Mouse (Mus musculus) cerebellum, adult 8-10 months (tissue): ENCODE measurements at regions not wholly inside any gene's neighbourhood (a gene's known extent, or its start where the extent isn't known, plus 50 kb on each side); places are given as distances from the start of the nearest gene placed in this dataset.

ENCODE experiments used
- DNase-seq: peaks from one replicate; pipeline ENCODE4 v3.0.0; 2022

DNA sequence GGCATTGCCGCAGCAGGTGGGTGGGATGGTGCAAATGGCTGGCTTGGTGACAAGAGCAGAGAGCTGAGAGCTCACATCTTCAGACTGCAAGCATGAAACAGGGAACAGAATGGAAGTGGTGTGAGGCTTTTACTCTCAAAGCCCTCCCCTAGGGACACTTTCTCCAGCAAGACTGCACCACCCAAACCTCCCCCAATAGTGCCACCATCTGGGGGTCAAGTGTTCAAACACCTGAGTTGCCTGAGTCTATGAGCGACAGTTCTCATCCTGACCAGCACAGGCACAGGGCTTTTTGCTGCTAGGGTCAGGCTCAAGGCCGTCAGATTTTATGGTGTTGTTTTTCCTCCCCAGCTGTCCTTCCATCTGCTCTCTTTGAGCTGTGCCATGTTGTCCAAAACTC, 337.9 kb upstream of the Eif4g2 start:
- DNase-seq, result no peak

DNA sequence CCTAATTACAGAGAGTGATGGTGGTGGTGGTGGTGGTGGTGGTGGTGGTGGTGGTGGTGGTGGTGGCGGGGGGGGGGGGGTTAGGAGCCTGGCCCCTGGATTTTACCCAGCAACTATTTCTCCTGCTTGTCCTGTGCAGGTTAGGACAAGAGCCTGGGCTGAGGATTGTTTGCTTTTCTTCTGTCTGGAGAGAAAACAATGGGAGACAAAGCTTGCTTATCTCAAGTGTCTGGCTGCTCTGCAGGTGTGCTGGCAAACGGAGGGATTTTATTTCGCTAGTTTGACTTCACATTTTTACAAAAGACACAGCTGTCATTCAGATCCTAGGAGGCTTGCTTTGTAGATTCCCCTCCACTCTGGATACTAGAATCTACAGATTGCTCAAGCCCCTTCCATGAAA, 334.9 kb upstream of the Eif4g2 start:
- no peak for DNase-seq

DNA sequence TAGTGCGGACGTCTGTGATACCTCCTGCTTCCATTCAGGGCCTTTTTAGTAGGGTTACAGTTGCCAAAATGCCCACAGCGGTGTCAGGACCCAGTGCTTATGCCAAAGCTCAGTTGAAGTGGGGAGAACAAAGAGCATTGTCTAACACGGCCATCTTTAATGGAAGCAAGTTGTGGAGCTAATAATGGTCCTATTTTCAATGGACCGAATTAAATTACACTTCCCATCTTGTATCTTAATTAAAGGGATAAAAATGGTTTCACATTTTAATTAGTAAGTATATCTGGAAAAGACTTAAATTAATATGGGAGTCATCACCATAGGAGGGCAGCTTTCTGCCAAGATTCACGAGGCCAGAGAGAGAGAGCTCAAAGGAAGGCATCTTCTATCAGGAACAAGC, 333.2 kb upstream of the Eif4g2 start:
- no peak for DNase-seq

DNA sequence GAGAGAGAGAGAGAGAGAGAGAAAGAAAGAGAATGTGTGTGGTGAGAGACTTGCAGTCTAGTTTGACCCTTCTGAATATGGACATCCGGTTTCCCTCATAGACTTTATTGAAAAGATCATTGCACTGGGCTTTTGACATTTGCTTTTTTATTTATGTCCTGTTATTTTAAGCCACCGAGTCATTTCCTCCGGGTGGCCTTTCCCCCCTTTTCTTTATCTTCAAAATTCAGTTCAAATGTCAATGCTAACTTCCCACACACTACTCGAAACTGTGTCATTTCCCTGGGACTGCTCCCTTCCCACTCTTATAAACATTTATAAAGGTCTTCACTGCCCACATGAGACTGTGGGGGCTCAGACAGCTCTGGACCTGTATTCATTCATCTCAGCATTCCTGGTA, 330.9 kb upstream of the Eif4g2 start:
- no peak for DNase-seq

DNA sequence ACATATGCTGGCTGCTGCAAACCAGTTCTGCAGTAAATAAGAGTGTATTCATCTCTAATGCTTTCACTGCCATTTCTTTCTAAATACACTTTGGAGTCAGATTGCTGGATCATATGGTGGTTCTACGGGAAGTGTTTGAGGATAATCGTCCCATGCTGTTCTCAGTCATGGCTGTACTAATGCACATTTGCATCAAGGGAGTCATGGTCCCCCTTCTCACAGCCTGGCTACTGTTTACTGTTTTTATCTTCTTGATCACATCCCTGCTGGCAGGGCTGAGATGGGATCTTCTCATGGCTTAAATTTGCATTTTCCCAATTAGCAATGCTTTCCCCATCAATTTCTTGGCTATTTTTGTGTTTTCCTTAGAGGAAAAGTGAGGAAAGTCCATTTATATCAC, 330.1 kb upstream of the Eif4g2 start:
- no peak for DNase-seq

DNA sequence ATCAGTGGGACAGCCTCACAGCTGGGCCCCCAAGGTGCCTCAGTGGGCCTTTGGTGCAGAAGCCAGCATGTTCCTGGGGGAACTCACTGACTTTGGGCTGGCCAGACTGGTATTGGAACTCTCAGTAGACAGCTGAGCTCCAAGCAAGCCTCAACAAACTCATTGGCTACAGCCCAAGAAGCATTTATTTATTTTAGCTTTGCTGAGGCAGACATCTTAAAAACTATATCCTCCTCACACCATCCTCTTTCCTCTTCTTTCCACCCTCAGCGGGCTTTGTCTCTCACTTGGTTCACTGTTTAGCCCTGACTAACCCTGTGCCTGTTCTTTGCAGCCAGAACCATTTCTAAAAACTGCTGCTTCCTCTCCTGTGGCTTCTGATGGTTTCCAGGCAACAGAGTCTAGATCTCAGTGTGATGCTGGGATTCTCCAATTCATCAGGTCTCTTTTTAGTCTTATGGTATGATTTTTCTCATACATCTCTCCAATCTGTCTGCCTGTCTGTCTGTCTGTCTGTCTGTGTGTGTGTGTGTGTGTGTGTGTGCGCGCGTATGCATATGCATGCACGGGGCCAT, 328.6 kb upstream of the Eif4g2 start:
- no peak for DNase-seq

DNA sequence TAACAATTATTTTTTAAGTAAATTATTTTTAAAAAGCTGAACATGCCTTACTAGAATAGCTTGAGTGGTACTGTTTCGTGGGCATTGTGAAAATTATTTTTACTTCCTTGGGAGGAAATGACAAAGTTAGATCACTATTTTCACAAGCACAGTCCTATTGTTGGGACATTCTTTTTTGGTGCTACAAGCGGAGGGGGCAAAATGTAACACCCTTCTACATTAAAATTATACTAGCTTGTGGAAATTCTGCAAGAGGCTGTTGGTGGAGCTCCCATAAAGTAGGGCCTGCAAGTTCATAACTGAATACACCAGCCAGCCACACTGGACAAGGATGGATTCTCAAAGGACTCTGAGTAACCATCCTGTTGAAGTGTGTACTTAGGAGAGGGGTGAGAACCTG, 313.1 kb upstream of the Eif4g2 start:
- no peak for DNase-seq

DNA sequence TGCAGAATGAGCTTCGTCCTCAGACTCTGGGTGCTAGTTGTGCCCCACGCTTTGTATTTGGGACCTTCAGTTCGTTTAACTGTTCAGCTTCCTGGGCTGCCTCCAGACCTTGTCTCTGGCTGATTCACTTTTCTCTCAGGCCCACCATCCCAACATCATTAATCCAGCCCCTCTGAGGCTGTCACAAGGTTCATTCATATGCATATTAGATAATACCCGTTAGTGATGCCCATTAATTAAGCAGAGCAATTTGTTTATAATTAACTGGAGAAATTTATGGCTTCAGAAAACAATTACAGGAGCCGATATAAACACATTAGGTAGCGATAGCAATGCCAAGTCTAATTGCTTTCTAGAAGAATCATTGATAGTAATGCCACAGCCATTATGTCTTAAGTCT, 312.3 kb upstream of the Eif4g2 start:
- DNase-seq, result no peak

DNA sequence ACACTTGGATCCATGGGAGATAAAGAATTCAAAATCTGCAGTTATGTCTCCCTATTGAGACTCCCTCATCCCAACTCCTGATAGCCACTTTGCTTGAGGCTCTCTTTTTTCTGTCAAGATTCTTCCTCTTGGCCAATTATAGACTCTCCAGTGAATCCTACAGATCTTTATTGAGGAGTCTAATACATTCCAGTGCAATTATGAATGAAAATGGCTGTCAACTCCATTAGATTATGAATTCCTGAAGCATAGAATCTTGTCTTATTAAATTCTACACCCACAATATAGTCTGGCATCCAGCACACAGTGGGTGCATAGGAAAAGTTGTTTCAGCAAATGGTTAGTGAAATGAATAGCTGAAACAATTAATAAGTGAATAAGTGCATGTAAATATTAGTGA, 311.0 kb upstream of the Eif4g2 start:
- DNase-seq, result no peak

DNA sequence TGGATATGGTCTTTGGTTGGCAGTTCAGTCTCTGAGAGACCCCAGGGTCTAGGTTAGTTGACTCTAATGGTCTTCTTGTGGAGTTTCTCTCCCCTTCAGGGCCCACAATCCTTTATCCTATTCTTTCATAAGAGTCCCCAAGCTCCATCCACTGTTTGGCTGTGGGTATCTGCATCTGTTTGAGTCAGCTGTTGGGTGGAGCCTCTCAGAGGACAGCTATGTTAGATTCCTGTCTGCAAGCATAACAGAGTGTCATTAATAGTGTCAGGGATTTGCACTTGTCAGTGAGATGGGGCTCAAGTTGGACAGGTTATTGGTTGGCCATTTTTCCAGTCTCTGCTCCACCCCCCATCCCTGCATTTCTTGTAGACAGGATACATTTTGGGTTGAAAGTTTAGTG, 306.9 kb upstream of the Eif4g2 start:
- DNase-seq, result no peak

DNA sequence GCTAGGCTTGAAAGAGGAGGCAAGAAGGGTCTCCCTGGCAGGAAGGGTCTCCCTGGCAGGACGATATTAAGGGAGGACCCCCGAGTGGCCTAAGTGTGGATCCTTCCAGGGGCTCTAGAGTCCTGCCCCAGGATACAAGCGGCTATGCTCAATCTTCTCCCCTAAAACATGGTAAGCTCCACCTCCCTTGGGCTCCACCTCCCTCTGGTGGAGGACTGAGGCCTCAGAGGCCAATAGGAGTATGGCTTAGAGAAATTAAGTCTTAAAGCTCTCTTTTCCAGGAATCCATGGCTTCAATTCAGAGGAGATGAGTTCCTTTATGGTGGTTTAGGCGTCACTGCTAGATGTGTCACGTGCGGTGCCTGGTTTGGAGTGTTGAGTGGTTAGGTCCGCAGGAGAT, 291.7 kb upstream of the Eif4g2 start:
- no peak for DNase-seq

DNA sequence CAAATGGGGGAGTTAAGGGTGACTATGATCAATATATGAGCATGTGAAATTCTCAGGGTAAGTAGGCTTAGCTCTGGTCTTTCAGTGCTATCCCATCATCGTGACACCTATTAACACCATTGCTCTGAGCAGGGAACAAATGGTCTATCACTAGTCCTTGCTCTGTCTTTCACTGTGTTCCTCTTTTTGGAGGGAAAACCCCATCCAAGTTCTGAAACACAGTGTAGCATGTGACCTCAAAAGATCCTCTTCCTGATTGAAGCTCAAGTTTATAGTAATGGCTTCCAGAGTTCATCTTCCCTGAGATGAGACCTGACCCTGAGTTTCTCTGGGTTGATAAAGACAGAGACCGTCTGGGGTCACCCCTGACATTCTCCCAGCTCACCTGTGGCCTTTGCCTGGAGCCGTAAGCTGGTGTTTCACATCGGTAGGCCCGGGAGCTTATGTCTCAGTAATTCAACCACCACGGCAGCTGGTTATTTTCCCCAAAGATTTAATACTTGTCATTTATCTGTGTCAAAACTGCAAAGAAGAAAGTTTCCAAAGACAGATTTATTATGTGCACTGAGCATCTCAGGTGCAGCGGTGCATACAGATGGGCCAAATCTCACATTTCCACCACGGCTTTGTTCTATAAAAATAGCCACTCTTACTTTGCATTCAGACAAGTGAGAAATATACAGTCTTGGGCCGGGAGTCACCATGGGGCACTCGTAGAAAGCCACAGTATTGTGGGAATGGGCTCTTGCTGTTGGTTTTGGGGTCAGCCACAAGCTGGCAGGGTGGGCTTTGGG, 290.7 kb upstream of the Eif4g2 start:
- no peak for DNase-seq

DNA sequence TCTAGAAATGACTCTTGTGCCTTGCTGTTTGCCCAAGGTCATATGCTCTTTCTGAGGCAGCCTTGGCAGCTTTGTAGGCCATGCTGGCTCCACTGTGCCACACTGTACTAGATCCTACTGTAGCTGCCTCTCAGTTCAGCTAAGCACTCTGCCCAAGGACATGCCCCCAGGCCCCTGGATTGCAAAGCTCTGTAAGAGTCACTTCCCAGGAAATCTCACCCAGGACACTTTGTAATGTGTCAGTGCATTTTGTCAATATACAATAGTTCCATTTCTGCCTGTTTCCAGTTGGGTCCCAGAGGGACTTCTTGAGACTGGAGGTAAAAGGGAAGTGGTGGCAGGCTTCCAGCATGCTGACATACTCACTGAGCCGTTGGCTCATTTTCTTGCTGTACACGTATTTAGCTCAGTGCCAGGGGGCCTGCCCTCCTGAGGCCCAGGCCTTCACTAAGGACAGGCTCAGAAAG, 287.6 kb upstream of the Eif4g2 start:
- DNase-seq, result no peak

DNA sequence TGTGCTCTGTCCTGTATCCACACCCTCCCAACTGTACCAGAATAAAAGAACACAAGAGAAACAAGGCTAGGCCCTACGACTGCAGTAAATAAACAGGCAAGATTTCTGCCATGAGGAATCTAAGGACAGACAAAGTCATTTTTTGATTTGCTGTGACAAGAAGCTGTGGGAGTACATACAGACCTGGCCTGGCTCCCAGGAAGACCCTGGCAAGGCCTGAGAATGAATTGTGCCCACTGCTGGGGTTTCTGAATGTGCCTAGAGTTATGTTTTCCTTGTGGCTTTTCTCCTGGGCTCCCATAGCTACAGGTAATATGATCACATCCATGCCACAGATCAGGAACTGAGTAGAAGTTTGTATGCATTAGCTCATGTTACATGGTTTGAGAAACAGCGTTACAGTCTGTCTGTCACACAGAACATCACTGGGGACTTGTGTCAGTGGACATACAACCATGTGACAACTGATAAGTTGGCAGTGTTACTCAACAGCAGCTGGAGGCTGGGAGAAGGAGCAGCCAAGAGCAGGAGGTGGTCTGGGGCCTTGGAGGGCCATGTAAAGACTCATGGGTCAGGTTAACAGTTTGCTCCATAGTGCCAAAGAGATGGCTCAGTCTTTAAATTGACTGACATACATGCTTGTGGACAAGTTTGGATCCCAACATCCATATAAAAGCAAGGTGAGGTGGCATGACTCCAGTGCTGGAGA, 285.6 kb upstream of the Eif4g2 start:
- no peak for DNase-seq

DNA sequence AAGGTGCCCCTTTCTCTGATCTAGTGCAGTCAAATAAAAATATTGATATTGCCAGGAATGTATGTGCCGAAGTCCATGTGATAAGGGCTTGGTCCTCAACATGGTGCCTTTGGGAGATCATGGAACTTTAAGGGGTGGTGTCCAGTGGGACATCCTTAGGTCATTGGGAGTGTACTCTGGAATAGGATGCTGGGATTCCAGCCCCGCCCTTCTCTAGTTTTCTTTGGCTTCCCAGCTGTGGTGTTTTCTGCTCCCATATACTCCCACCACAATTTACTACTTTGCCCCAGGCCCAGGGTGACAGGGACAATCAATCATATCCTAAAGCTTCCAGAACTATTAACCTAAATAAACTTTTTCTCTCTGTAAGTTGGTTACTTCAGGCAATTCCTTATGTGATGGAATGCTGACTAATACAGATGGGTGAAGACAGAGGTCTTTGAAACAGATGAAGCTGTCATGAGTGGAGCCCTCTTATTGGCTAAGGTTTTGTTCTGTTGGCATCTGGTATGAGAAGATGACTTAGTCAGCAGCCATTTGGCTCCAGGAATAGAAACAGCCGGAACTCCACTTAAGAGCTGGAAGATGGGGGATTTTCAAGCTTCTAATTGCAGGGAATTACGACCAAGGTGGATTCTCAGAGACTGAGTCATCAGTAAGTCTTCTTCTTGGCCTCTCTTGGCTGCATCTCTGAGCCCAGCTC, 284.3 kb upstream of the Eif4g2 start:
- DNase-seq, result no peak

DNA sequence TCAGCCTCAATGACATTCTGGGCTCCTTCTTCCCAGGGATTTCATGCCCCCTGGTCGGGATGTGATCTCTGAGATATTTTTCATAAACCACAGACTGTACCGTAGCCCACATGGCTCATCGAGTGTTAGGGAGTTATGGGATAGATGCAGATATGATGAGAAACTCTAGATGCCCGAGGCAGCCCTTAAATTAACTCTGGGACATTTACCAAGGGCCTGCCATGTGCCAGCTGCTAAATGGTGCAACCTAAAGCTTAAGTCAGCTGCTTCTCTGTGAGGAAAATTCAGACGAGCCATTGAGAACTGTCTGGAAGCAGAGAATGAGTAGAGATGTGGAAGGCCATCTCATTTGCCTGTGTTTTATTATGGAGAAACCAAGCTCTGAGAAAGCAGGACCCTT, 282.6 kb upstream of the Eif4g2 start:
- no peak for DNase-seq

DNA sequence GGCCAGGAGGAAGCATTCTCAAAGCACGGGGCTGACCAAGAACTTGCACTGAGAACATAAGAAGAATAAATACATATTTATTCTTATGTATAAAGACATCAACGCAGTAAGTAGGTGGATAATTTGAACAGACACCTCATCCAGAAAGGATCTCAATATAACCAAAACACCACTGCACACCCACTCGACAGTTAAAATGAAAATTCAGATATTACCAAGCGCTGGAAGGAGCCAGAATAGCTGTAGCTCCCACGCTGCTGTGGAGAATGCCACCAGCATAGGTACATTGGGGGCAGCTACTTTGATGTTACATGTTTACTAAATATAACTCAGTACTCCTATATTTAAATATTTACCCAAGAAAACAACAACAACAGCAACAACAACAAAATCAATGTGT, 280.4 kb upstream of the Eif4g2 start:
- no peak for DNase-seq

DNA sequence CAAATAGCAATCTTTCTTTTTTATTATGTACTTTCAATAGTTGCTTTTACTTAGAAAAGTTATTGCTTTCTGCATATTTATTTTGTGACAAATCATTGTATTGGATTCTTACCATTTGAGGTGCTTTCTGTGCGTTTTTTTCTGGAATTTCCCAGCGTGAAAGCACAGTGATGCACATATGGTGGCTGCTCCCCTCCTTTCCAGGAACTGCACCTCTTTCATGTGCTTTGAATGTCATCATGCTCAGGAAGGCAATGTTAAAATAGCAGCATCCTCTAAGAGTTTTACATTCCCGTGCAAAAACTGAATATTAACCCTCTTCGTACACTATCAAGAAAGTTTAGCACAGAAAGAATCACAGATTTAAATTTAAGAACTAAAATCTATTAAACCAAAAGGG, 279.8 kb upstream of the Eif4g2 start:
- no peak for DNase-seq

DNA sequence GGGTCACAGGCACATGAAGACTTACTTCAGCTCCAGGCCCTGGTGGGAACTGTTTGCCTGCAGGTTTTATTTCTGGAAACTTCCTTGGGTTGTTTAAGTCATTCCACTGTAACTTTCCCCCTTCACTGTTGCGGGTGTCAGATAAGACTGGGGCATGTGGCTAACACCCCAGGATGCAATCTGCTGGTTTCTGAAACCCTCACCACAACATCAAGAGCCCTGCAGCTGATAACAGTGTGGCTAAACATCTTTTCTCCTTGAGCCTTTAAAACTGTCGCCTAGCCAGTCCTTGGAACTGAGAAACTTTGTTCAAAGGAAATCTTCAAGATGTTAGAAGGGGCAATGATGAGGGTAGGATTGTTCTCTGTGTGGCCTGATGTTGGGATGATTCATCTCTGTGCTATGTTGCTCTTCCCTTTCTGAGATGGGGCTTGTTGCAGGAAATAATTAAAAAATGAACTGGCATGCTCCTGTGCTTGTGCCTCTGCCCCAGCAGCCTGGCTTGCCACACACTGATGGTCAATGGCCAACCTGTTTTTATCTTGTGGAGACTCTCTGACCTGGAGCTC, 272.3 kb upstream of the Eif4g2 start:
- no peak for DNase-seq

DNA sequence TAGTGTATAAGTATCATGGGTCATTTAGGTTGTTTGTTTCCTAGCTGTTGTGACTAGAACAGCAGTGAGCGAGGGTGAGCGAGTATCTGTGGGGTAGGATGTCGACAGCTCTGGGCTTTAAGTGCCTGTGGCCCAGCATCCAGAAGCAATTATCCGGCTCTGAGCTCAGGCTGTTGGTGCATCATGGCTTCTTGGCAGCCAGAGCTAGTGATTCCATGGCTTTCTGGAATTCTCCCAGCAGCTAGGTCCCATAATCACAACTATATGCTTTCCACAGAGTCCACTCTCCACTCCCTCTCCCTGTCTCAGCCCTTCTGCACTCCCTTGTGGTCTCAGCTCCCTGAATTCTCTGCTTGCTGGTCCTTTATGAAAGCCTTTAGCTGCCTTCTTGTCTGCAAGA, 271.2 kb upstream of the Eif4g2 start:
- no peak for DNase-seq

DNA sequence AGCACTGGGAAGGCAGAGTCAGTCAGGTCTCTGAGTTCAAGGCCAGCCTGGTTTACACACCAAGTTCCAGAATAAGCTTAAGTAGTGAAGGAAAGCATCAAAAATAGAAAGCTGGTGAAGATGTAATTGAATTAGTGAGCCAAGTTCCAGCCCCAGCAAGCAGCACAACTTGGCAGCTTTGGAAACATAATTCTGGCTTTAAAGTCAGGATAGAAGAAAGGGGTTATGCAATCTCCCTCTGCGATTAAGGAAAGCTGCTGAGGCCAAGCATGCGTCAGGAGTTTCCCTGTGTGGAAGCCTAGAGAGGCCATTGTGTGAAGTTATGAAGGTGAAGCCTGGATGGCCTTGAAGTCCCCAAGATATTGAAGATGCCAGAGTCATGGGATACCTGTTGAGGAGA, 269.3 kb upstream of the Eif4g2 start:
- DNase-seq, result no peak

DNA sequence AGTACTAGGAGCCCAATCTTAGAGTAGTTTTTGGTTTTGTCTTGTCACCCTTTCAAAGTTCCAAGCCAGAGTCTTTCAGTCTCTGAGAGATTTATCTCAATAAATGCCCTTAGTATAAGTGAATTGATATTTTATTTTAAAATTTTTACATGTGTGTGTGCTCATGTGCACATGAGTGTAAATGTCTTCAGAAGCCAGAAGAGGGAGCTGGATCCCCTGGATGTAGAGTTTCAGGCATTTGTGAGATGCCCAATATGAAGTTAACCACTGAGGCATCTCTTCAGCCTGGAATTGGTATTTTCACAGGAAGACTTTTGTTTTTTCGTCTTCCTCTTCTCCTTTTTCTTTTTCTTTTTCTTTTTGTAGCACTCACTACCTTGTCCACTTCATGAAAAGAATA, 262.3 kb upstream of the Eif4g2 start:
- no peak for DNase-seq

DNA sequence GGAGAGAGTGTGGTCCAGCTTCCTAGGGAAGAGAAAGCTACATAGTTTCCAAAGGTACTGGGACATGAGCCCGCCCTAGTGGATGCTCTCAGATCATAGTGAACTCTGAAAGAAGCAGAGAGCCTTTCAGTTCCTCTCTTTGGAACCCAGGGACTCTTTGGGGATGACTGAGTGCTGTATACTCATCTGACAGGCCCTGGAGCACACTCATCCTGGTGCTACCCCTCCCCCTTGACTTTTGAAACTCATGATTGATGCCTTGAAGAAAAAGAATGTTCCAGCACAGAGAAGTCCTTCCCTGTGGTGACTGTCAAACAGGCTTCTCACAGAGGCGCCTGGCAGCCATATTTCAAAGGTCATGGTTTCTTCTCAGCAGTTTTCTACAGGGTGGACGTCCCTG, 254.2 kb upstream of the Eif4g2 start:
- no peak for DNase-seq
